Comparison of ENCODE assay signal across 24 mouse cellular contexts in the genomic region with DNA sequence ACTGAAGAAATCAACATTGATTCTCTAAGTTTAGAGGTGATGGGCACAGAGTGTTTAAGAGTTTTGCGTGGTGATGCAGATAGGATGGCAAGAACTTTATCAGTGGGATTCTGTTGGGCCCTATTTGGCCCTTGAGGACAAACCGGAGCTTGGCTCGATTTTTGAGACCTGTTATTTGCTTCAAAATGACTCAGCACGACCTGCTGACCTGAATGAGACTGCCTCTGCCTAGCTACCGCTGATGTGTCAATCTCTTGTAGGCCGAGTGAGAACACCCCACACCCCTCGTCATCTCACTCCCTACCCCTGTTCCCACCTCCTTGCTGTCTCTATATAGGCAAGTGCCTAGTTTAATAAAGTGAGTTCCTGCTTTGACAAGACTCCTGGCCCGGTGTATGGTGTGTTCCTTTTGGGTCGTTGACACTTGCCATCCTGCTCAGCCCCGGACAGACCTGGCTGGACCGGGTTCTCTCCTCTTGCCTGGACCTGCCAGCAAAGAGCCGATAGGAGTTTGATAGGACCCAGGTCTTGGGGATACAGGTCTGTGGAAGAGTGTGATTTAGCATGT. TPM values are rescaled to one million over a fixed set of nuclear protein-coding genes. Genes with fewer than 3 reads are reported as not detected.
DNase-seq lines count a peak whose midpoint lies in the region; ATAC-seq and TF ChIP-seq lines count a peak whose summit lies in the region.
"Had no signal": no experiment of that assay in that cellular context is flagged by ENCODE, and none has a peak within 500 bp of the region (broad histone marks: within the 10 kb centered on the region; RNA-seq: fewer than 3 reads in every experiment).

No protein-coding gene starts in this region.

- 0 out of 2 replicates have a peak, but pooled peaks have one; percentile 27 for TF ChIP-seq EP300 in CH12.LX (IDR thresholded peaks at IDR 0.05; ENCODE audit: low read length)

- H3K4me1 ChIP-seq in liver, adult 2 months (ENCODE audit: control insufficient read depth, insufficient read depth, low read length), result no peaks in the 10 kb centered on the region
- no peaks in the 10 kb centered on the region for H3K4me1 ChIP-seq in liver, embryonic 11.5 days (replicated peaks; ENCODE audit: control insufficient read depth, insufficient read depth, low read length)
- H3K4me1 ChIP-seq in CH12.LX (ENCODE audit: control insufficient read depth in 1 of 2, insufficient read depth in 2 of 2), result peaks cover 7 to 39% of the 10 kb centered on the region in 2 experiments; a peak in 3 of 4 replicates
- peaks cover 8% of the 10 kb centered on the region for H3K4me1 ChIP-seq in embryonic facial prominence, embryonic 10.5 days
- no peaks in the 10 kb centered on the region for H3K4me1 ChIP-seq in limb, embryonic 10.5 days
- no peaks in the 10 kb centered on the region for H3K4me1 ChIP-seq in lung, adult 2 months (ENCODE audit: control insufficient read depth, insufficient read depth, low read length)

- no peak for TF ChIP-seq POLR2A in liver, adult 2 months (IDR thresholded peaks at IDR 0.05; ENCODE audit: extremely low read depth, insufficient read depth, low read length)
- peak; percentile 87 for TF ChIP-seq POLR2A in CH12.LX (IDR thresholded peaks at IDR 0.05; ENCODE audit: low read depth, low read length)
- TF ChIP-seq POLR2A in lung, adult 2 months (IDR thresholded peaks at IDR 0.05; ENCODE audit: borderline replicate concordance, extremely low read depth, low read depth, low read length), result no peak

- H3K27me3 ChIP-seq in liver, adult 2 months (ENCODE audit: control insufficient read depth, insufficient read depth, low read length), result no peaks in the 10 kb centered on the region
- H3K27me3 ChIP-seq in liver, embryonic 11.5 days (replicated peaks; ENCODE audit: control insufficient read depth, insufficient read depth, low read length), result no peaks in the 10 kb centered on the region
- H3K27me3 ChIP-seq in CH12.LX (replicated peaks), result no peaks in the 10 kb centered on the region
- H3K27me3 ChIP-seq in embryonic facial prominence, embryonic 10.5 days (replicated peaks; ENCODE audit: low read depth, poor library complexity, severe bottlenecking), result no peaks in the 10 kb centered on the region
- H3K27me3 ChIP-seq in limb, embryonic 10.5 days (ENCODE audit: low read depth, poor library complexity, severe bottlenecking), result no peaks in the 10 kb centered on the region
- H3K27me3 ChIP-seq: Patski had no signal

- TF ChIP-seq RAD21 in CH12.LX (IDR thresholded peaks at IDR 0.05; ENCODE audit: low read depth, low read length), result no peak

- no peaks in the 10 kb centered on the region for H3K36me3 ChIP-seq in liver, adult 2 months (ENCODE audit: control insufficient read depth, insufficient read depth, low read length)
- no peaks in the 10 kb centered on the region for H3K36me3 ChIP-seq in liver, embryonic 11.5 days (ENCODE audit: control insufficient read depth, insufficient read depth, low read length)
- H3K36me3 ChIP-seq in CH12.LX (replicated peaks in 1 of 2; ENCODE audit: control insufficient read depth in 1 of 2, insufficient read depth in 1 of 2, low read length in 1 of 2), result peaks cover 17 to 31% of the 10 kb centered on the region in 2 experiments
- no peaks in the 10 kb centered on the region for H3K36me3 ChIP-seq in embryonic facial prominence, embryonic 10.5 days (replicated peaks)
- H3K36me3 ChIP-seq in limb, embryonic 10.5 days, result no peaks in the 10 kb centered on the region
- H3K36me3 ChIP-seq: G1E had no signal

- ATAC-seq in liver, embryonic 11.5 days (replicated peaks; ENCODE audit: low FRiP score), result no peak
- ATAC-seq: activated CD4-positive, CD25-positive, alpha-beta regulatory T cell, adult 4 months; CD4-positive, CD25-positive, alpha-beta regulatory T cell, adult 4 months; Patski had no signal

- 77% methylated on average over 12 of the region's 12 CpGs for WGBS in liver, adult 2 months
- WGBS in liver, embryonic 11.5 days, result 79% methylated on average over 12 of the region's 12 CpGs
- WGBS in embryonic facial prominence, embryonic 10.5 days, result 84% methylated on average over 12 of the region's 12 CpGs
- WGBS in limb, embryonic 10.5 days, result 85% methylated on average over 12 of the region's 12 CpGs
- 79% methylated on average over 12 of the region's 12 CpGs for WGBS in lung, adult 2 months

- dilution Hi-C loops in CH12.LX (cut with MboI; ENCODE audit: extremely low pct_ligation_motif_present, extremely low pct_unique_long_range_greater_than_20kb, low sequenced_read_pairs), result no loop called here

- H3K79me2 ChIP-seq in liver, adult 2 months (ENCODE audit: control insufficient read depth, insufficient read depth, low read length), result no peaks in the 10 kb centered on the region
- peaks cover 14% of the 10 kb centered on the region for H3K79me2 ChIP-seq in CH12.LX (replicated peaks; ENCODE audit: control insufficient read depth, extremely low read depth, insufficient read depth, poor library complexity, severe bottlenecking)

- H3K9ac ChIP-seq in liver, adult 2 months (ENCODE audit: low read depth, low read length), result no peak overlapping the region
- no peak overlapping the region for H3K9ac ChIP-seq in liver, embryonic 11.5 days (ENCODE audit: low read depth, low read length)
- peak overlapping the region; percentile 72 for H3K9ac ChIP-seq in CH12.LX (ENCODE audit: insufficient read depth, low read depth)

- H3K4me3 ChIP-seq in liver, adult 2 months (ENCODE audit: insufficient read depth, low read depth, low read length), result no peak overlapping the region
- no peak overlapping the region for H3K4me3 ChIP-seq in liver, embryonic 11.5 days (ENCODE audit: low read depth, low read length)
- peak overlapping the region; percentile 55 to 70 (median 70) for H3K4me3 ChIP-seq in CH12.LX (replicated peaks in 1 of 3; ENCODE audit: low read depth in 2 of 3, low read length in 2 of 3, poor library complexity in 1 of 3)
- H3K4me3 ChIP-seq in embryonic facial prominence, embryonic 10.5 days, result no peak overlapping the region
- no peak overlapping the region for H3K4me3 ChIP-seq in limb, embryonic 10.5 days
- H3K4me3 ChIP-seq in lung, adult 2 months (replicated peaks; ENCODE audit: extremely low read depth, low read depth, low read length), result no peak overlapping the region

- TF ChIP-seq CTCF in liver, adult 2 months (IDR thresholded peaks at IDR 0.05; ENCODE audit: low read depth, low read length), result no peak
- no peak for TF ChIP-seq CTCF in CH12.LX (conservative IDR thresholded peaks at IDR 0.05 in 1 of 2, IDR thresholded peaks at IDR 0.05 in 1 of 2; ENCODE audit: low read depth in 2 of 2, low read length in 2 of 2)
- TF ChIP-seq CTCF in lung, adult 2 months (IDR thresholded peaks at IDR 0.05; ENCODE audit: insufficient read depth, low read length), result no peak

- in situ Hi-C loops in CH12.LX (cut with MboI; ENCODE audit: low pct_ligation_motif_present, low pct_unique_long_range_greater_than_20kb, low sequenced_read_pairs), result no loop called here

- no peak overlapping the region for H3K4me2 ChIP-seq in liver, embryonic 11.5 days
- peak overlapping the region; percentile 69; the same call in 1 of the 2 replicates for H3K4me2 ChIP-seq in CH12.LX (ENCODE audit: insufficient read depth, low read depth, poor library complexity, severe bottlenecking)

- peak; percentile 33 for DNase-seq in liver, adult 2 months (ENCODE audit: extremely low read depth, low read depth, low spot score)
- DNase-seq in liver, embryonic 11.5 days (ENCODE audit: low spot score), result no peak
- DNase-seq in A20 (ENCODE audit: low read depth, low spot score) (peak; percentile 8), CH12.LX (ENCODE audit: extremely low read depth) (peak; percentile 91)
- DNase-seq in embryonic facial prominence, embryonic 10.5 days (ENCODE audit: low spot score), result peak; percentile 5
- DNase-seq in limb, embryonic 10.5 days (ENCODE audit: low spot score), result no peak
- no peak for DNase-seq in lung, adult 2 months
- no peak for DNase-seq in urinary bladder, postnatal 4 days (ENCODE audit: low spot score in 2 of 2)
- DNase-seq: adrenal gland, adult 2 months; adrenal gland, adult 8-10 months; adrenal gland, postnatal 10 days; adrenal gland, postnatal 14 days; adrenal gland, postnatal 25 days; adrenal gland, postnatal 36 days; B cell, adult 2 months; cerebellum, adult 11 months; cerebellum, adult 11-12 months; cerebellum, adult 18-20 months; cerebellum, adult 2 months had no signal

- H3K27ac ChIP-seq in liver, adult 2 months (replicated peaks; ENCODE audit: insufficient read depth, low read depth, low read length), result no peak overlapping the region
- no peak overlapping the region for H3K27ac ChIP-seq in liver, embryonic 11.5 days (ENCODE audit: low read depth, low read length)
- peak overlapping the region; percentile 29; the same call in 1 of the 2 replicates for H3K27ac ChIP-seq in CH12.LX (ENCODE audit: insufficient read depth, low read depth)
- H3K27ac ChIP-seq in embryonic facial prominence, embryonic 10.5 days (replicated peaks), result no peak overlapping the region
- no peak overlapping the region for H3K27ac ChIP-seq in limb, embryonic 10.5 days

- no peaks in the 10 kb centered on the region for H3K9me3 ChIP-seq in liver, embryonic 11.5 days (ENCODE audit: control insufficient read depth, low read length)
- H3K9me3 ChIP-seq in CH12.LX (replicated peaks; ENCODE audit: low read length), result peaks cover 11% of the 10 kb centered on the region
- H3K9me3 ChIP-seq in embryonic facial prominence, embryonic 10.5 days, result 0 out of 2 replicates have a peak, but pooled peaks cover 5% of the 10 kb centered on the region
- H3K9me3 ChIP-seq in limb, embryonic 10.5 days (replicated peaks), result 0 out of 2 replicates have a peak, but pooled peaks cover 2% of the 10 kb centered on the region
- H3K9me3 ChIP-seq: G1E had no signal

TF ChIP-seq in CH12.LX, 34 proteins besides CTCF, POLR2A, EP300 and RAD21 (continues in another document):
- no peak for TF ChIP-seq E2F4 (IDR thresholded peaks at IDR 0.05; ENCODE audit: insufficient replicate concordance, low read depth, low read length)
- TF ChIP-seq TBP (conservative IDR thresholded peaks at IDR 0.05; ENCODE audit: low read depth, low read length), result peak; percentile 96
- TF ChIP-seq MYC (IDR thresholded peaks at IDR 0.05; ENCODE audit: low read depth, low read length), result no peak
- TF ChIP-seq CHD1 (IDR thresholded peaks at IDR 0.05; ENCODE audit: low read depth, low read length), result no peak
- TF ChIP-seq RCOR1 (conservative IDR thresholded peaks at IDR 0.05; ENCODE audit: low read depth, low read length), result no peak
- TF ChIP-seq HCFC1 (IDR thresholded peaks at IDR 0.05; ENCODE audit: low read depth, low read length), result peak; percentile 34

RNA-seq across cellular contexts. Expression of a gene that starts 28.4 kb away (rescaled TPM):
- 1.7 and 2.1 TPM in 2 replicates for total RNA-seq in liver, adult 2 months (2014; rRNA removed)
- 0.98 and 1.4 TPM in 2 replicates for polyA plus RNA-seq in liver, adult 2 months (2012; rRNA removed)
- 6.3 and 7.3 TPM in 2 replicates for polyA plus RNA-seq in liver, embryonic 11.5 days (2014; fragmentation: Nextera tagmentation; extraction: Ambion mirVana)
- 2.3 and 4.6 TPM in 2 replicates for total RNA-seq in CH12.LX (2012; rRNA removed)
- 2.5 and 2.7 TPM in 2 replicates for total RNA-seq in CH12.LX (2014; rRNA removed)
- polyA plus RNA-seq in CH12.LX (2012; ENCODE audit: insufficient read length, low read depth), result 3.3 and 3.7 TPM in 2 replicates
- polyA plus RNA-seq in embryonic facial prominence, embryonic 10.5 days (2016; fragmentation: Nextera tagmentation; extraction: Ambion mirVana), result 15.9 and 20.0 TPM in 2 replicates
- polyA plus RNA-seq in limb, embryonic 10.5 days (2016; fragmentation: Nextera tagmentation; extraction: Ambion mirVana), result 9.8 and 18.8 TPM in 2 replicates
- 7.5 and 8.7 TPM in 2 replicates for polyA plus RNA-seq in lung, adult 2 months (2012; rRNA removed)
- total RNA-seq: MEL had no signal
- polyA plus RNA-seq: CD4-positive, CD25-positive, alpha-beta regulatory T cell, adult 4 months had no signal

Comparison
In these comparisons a context has a peak if more than half of its experiments do, and no peak if none do; other contexts are left out.
1. DNase-seq: peak in liver, adult 2 months (single experiment), A20 (single experiment), CH12.LX (single experiment) and embryonic facial prominence, embryonic 10.5 days (single experiment); none in liver, embryonic 11.5 days (single experiment), limb, embryonic 10.5 days (single experiment), lung, adult 2 months (single experiment) and urinary bladder, postnatal 4 days (0 of 2).
2. H3K4me3 ChIP-seq: peak in CH12.LX (3 of 3); none in liver, adult 2 months (single experiment), liver, embryonic 11.5 days (single experiment), embryonic facial prominence, embryonic 10.5 days (single experiment), limb, embryonic 10.5 days (single experiment) and lung, adult 2 months (single experiment).